Mouse (Mus musculus) urinary bladder, postnatal 4 days (tissue): ENCODE results near the gene Zfp385b.

Experiments used
- DNase-seq, 2 experiments: peaks; one replicate each; pipeline ENCODE4 v3.0.0; 2021 to 2022; ENCODE audit warnings: low spot score in 2 of 2

The Zfp385b gene

DNA sequence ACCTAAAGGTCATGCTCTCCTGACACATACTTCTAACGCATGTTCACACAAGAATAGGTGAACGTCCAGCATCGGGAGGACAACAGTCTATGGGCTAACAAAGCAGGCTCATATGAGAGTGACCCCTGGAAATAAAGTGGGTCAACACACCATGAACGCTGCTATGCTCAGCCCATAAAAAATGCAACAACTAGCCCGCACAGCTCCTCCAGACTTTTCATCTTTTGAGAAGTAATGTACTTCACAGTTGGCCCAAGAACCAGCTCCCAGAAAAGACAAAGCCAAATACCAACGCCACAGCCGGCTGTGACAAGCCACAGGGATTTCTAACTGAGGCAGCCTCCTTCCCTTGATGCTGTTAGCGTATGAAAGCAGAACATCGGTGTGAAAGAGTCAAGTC is 112.3 kb downstream of the Zfp385b start:
- DNase-seq: no peak

DNA sequence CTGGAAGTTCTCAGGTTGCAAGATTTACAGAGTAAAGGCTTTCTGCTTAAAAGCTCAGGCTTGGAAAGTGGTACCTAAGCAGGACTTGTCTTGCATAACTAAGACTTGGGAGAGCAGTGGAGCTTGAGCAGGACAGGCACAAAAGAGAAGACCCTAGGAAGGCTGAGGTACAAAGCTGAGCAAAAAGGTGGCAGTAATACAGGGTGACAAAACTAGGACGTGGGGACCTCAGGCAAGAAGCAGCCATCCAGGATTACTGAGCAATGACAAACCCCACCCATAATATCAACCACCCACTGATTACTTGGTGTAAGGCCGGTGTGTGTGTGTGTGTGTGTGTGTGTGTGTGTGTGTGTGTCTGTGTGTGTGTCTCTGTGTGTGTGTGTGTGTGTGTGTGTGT is 114.0 kb downstream of the Zfp385b start:
- no peak for DNase-seq

DNA sequence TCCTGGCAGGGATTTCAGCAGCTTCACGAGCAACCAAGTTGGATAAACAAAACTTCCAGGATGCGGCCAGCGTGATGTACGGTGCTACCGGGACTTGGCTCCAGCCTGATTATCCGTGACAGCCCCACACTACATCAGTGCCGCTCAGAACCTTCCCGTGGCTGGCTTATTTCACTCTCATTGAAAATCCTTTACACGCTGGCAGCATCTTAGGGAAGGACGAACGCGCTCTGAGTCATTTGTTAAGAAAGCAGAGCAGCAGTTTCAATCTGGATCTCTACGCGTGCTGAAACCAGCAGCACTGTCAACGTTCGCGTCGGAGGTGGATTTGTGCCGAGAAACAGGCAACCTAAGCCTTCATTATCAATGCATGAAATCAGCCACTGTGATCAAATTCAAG is 116.4 kb downstream of the Zfp385b start:
- DNase-seq: no peak

DNA sequence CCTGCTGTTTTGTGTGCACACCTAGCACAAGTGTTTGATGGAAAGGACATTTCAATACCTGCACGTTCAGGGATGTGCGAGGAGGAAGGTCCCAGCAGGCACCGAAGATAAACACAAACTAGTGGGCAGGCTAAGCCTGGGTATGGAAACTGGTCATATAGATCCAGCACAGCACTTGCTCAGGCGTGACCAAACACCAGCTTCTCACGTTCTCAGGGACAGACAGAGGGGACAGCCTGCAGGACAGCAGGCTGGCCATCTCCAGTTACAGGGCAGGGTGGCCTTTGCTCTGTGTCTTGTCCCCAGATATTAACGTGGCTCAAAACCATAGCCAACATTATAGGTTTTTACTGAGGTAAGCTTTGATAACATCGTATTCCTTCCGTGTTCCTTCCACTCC is 128.3 kb downstream of the Zfp385b start:
- no peak for DNase-seq

DNA sequence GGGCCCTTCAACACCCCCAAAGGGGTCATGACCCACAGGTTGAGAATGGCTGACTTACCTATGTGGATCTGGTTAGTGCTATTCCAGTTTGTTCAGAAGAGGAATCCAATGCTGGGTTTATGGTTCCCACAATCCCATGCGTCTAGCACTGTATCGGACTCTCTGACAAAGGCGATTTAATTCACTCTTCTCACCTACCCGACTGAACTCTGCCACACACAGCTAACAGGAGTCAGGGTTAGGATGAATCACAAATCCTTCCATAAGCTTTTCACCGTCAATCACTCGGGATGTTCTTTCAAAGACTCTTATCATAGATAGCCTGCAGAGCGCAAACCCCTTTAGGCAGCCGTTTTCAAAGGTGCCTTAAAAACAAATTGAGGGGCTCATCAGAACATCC is 129.1 kb downstream of the Zfp385b start:
- no peak for DNase-seq

DNA sequence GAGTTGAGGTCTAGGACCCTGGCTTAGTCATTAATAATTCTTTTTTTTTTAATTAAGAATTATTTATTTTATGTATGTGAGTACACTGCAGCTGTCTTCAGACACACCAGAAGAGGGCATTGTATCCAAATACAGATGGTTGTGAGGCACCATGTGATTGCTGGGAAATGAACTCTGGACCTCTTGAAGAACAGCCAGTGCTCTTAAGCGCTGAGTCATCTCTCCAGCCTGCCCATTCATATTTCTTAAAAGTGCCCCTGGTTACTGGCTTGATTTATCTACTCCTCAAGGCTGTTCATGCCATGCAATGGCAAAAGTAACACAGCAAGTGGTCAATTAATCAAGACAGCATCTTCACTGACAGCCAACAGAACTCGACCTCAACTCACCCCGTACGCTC is 130.8 kb downstream of the Zfp385b start:
- no peak for DNase-seq

DNA sequence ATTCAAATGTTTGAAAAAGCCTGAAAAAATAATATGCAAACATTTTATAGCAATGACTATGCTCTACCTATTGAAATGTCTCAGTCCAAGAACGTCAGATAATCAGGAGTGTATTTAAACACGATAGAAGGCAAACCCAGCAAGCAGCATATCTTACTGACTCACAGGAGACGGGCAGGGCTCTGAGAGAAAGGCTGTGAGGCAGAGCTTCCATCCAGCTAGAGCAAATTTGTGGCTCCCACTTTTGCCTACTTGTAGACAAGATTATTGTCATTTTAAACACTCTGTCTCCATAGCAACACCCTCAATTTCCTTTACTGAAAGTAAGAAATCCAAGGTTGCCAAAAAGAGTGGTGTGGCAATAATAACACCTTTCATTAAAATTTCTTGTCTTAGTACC is 135.4 kb downstream of the Zfp385b start:
- no peak for DNase-seq

DNA sequence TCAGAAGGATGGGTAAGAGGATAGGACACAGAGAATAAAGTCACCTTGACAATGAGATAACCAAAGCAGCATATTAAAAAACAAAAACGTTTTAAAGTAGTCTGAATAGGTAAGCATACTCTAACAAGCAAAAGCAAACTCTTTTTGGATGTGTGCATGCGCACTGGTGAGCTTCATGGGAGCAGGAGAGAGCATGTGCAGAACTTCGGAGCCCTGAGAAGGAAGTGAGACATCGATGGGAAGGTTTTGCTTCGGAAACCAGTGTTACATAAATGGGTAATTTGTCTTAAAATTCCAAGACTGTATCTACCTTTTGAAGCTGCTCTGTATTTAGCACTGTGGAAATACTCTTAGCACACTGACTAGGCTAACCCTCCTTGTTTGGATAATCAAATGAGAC is 137.2 kb downstream of the Zfp385b start:
- no peak for DNase-seq

DNA sequence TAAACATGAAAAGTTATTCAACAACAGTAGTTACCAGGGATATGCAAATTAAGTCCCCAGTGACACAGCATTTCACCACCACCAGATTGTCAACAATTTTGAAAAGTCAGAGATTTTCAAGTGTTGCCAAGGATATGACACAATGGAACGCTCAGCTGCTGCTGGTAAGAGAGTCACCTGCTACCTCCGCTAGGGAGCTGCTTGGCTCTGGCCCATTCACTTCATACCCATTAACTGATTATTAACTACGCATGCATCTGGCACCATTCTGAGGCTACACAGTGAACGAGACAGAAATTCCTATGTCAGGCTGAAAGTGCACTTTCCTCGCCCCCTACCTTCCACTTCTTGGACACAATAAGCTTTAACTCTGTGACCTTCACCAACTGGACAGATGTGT is 137.7 kb downstream of the Zfp385b start:
- no peak for DNase-seq

DNA sequence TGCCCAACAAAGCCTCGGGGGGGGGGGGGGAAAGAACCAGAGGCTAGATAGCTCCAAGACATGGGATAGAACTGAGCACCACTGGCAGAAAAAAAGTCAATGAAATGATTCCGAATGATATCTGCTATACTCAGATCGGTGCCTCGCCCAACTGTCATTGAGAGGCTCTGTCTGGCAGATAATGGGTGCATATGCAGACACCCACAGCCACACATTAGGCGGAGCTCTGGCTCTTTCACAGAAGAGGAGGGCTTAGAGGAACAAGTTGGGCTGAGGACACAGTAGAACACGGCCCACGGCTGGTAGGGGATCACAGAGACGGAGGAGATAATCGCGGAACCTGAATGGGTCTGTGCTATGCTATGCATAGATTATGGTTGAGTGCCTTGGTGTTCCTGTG is 145.7 kb downstream of the Zfp385b start:
- DNase-seq: no peak

DNA sequence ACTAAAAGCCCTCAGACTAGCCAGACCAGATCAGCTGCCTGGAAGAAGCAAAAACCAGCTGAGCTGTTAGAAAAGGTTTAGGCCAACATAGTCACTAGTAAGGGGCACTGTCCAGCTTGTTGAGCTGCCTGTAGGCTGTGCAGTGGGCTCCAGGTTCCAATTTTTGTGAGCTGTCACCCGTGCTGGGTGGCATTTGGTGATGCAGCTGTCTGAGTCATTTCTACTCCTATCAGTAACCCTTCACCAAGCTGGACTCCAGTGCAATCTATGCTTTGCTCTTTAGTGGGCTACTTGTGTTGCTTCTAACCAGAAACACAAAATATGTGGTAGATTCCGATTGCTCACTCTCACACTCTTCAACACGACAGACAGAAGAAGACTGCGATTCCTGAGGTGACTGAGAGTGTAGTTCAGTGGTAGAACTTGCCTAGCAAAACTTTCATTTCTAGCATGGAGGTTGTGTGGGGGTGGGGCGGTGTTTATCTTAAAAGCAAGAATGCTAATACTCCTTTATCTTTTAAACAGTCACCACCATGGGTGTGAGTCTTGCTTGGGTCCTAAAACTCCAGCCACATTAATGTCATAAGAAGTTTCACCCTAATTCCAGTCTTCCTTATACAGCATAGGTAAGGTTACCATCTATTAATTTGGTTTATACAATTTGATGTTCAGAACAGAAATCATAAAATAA is 147.1 kb downstream of the Zfp385b start:
- no peak for DNase-seq

DNA sequence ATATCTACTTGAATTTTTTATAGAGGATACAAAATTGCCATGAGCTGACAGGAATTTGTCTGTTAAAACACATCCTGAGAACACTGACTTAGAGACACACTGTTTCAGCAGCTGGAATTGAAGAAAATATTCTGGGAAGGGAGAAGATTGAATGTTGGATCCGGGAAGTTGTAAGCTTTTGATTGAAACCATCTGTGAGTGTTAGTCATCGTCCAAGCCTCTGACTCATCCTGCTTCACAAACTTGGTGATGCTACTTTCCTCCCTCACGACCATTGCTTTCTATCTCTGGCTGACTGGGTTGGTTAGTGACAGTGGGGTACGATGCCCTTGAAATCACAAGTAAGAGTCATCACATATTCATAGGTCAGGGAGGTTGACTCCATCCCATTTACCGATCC is 157.3 kb downstream of the Zfp385b start:
- DNase-seq: no peak

DNA sequence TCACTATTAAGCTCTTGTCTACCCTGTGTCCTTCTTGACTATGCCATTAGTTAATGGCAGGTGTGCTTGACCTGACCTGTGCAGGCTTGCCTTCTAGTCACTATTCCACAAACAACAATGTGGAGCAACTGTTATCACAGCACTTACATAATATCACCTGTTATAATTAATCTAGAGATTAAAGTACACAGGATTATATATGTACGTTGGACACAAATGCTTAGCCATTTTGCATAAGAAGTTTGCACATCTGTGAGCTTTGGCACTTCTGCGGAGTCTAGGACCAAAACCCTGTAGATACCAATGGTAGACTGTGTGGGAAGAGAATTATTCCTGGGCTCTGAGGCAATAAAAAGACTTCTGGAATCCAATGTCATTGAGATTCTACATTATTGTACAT is 165.8 kb downstream of the Zfp385b start:
- no peak for DNase-seq

DNA sequence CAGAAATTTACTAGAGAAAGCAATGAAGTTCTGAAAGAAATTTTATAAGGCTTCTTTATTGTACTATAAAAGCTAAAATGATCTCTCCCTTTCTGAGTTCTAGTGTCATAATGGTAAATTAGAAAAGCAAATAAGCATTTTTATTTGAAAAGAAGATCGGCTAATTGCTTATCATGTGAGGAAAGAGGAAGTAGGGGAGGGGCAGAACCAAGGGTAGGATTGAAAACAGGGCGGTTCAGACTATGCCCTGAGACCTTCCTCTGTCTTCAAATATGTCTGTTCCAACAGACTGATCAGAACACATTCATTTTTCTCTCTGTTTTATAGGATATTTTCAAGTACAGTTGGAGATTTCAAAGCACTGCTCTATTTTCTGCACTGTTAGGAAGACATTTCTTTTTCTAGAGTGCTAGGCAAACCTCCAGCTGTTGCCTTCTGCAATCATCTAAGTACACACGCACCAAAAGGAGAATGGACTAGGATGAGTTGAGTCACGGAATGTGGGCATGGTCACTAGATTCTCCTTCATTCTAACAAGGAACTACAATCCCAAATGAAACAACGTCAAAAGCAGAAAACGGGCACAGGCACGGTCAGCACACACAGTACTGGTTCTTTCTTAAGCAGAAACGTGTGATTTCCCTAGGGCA is 177.8 kb downstream of the Zfp385b start:
- no peak for DNase-seq

DNA sequence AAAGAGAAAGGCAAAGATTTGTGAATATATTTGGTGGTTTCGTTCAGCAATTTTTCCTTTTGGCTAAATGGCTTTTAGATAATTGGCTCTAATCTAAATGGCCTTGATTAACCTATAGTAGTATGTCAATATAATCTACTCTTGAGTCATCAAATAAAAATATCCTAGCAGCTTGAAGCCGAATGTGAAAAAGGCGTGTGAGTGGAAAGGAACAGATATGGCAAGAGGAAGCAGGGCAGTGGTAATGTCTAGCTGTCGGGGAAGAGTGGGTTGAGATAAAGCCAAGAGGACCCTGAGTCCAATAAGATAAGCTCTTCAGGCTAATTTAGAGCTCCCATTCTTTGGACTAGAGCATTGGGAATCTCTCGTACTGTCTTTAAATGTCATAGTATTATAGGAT is 179.4 kb downstream of the Zfp385b start:
- DNase-seq: no peak

DNA sequence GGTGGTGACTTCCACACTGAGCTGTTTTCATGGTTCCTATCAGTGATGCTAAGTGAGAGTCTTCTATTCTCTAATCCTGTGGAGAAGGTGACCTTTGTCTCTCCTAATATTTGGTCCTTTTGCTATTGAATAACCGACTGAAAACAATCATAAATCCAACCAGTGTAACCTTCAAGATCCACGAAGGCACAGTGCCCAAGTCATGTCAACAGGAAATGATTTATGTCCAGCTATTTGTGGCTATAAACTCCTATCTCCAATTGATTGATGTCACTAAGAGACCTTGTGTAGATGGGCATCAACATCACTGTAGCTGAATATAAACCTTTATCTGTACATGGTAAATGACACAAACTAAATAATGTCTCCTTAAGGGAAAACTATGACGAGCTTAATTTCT is 187.8 kb downstream of the Zfp385b start:
- no peak for DNase-seq

DNA sequence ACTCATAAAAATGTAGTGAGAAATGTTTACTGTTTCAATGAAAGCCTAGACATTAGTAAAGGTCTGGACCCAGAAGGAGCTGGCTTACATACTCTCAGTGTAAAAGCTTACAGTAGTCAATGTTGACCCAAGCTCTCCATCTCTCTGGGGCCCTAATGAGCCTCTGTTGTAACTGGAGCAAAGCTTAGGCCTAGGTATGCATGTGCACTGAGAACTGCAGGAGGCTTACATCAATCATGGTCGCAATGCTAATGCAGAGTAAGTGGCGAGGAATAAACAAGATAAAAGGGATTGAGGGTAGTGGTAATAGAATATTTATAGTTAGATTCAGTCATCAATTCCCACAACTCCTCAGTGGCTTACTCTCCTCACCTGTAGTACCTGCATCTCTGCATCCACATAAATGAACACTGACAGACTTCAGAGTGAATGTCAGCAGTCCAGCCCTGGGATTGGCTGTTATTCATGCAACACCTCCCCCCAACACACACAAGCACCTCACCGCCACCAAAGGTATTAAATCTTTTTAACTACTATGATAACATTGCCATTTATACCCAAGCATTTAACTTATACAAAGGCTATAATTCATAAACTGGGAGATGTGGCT is 191.7 kb downstream of the Zfp385b start:
- DNase-seq: no peak

DNA sequence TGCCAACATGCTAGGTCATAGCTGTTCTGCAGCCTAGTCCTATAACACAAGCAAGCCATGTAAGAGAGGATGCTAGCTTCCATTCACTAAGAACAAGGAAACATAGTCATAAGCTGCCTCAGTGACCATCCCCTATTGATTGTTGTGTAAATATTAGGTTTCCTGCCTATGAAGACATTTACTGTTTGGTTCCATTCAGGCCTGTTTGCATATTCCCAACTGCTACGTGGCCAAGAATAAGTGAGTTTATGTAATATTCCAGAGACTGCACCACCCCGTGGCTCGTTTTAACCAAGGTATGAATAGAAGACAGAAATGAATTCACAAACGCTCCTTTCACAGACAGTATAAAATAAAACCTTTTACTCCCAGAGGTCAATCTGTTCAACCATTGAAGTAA is 200.8 kb downstream of the Zfp385b start:
- no peak for DNase-seq

DNA sequence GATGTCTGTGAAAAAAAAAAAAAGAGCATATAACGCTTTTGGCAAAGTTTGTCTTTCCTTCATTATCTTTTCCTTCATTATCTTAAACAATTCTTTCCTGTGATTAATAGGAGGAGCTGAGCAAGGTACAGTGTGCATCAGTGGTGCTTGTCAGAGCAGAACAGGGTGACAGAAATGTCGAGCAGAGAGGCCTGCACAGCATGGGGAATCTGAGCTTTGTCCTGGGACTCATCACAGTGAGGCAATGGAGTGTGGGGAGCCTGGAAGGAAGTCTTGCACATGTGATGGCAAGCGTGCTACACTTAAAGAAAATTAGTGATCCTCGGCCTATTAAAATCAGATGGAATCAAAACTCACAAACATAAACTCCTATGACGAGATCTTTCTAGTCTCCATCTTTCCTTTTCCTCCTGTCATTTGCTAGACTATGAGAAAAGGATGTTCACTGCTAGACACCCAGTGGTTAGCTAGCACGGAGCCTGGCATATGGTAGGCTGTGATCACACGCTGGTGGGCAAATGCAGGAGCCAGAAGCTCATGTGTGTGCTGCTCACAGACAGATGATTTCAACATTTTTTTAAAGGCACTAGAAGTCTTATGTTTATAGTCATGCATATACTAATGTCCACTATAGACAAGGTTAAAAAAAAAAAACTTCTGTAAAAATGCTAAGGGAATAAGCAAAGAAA is 209.0 kb downstream of the Zfp385b start:
- DNase-seq: no peak

DNA sequence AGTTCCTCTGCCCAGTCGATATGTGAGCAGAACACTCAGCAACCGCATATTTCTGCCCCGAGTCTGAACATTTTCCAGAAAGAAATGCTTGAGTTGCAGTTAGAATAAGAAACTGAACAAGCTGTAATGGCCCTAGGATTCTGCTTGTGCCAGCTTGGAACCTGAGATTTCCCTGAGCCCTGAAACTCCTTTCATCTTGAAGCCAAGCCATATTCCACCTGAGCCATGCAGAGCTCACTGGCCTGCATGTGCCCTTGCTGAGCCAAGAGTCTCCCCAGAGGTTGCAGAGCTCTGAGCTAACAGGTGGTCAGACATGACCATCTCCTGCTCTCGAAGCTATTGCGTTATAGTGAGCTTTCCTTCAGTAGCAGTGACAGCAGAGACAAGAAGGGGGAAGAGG is 210.0 kb downstream of the Zfp385b start:
- DNase-seq: no peak

DNA sequence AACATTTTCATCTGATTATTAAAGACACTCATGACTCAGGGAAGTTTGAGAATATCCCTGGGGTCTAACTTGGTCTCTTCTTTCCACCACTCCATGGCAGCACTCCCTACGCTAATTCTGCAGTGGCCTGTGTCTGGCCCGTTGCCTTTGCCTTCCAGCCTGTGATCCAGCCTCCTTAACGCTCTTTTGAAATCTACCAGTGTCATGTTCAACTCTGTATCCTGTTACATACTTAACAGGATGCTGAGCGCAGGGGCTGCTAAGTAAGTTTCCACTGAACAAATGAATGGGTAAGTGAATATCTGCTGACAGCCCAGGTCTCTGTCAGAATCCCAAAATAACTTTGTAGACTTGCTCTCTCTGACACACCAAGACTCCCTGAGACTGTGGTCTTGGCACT is 210.8 kb downstream of the Zfp385b start:
- no peak for DNase-seq

DNA sequence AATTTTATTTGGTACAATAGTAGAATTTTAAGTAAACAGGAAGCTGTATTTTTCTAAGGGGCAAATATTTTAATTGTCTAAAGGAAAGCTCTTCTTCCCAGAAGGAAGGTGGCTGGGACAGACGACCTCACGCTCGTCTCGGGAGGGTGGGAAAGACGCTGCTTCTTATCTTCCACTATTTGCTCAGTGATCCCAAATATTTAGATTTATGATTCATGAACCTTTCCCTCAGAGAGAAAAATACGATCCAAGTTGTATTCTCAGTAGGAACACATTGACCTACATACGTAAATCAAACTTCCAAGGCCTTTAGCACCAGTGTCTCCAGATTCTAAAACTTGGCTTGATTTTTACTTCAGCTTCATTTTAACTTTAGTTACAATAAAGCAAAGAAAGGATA is 226.0 kb downstream of the Zfp385b start:
- no peak for DNase-seq

DNA sequence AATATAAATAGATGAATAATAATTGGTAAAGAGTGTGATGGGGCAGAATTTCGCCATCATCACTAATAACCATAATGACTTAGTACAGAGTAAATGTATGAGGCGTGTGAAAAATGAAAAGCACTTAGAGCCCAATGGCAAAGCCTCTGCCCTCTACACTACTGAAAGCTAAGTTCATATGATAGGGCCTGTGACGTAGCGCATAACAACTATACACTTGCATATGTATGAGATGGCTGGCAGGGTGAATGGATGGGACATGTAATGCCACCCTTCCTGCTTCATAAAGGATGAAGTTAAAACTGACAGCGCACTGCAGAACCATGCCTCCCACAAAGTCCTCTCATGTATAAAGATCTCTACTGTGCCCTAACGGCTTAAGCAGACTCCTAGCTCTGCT is 226.9 kb downstream of the Zfp385b start:
- no peak for DNase-seq
